Mouse (Mus musculus) lung, embryonic 15.5 days (tissue): Measurements from ENCODE around the gene Marcksl1. TPM values are rescaled to one million over a fixed set of nuclear protein-coding genes. Genes with fewer than 3 reads are reported as not detected.
"Not testable (repeated sequence)": the region's sequence is repeated elsewhere in the genome, so short reads cannot be mapped to it uniquely, and the experiment has no call there.

ENCODE experiments used
- ATAC-seq: fragments of 200-750 bp; cut with Nextera tagmentation; 2 replicates; pipeline ENCODE4 v1.8.0; 2017; ENCODE audit warnings: moderate number of reproducible peaks, borderline replicate concordance; ENCODE audit not compliant: low FRiP score, low TSS enrichment; ENCODE audit errors: extremely low read depth
- H3K27ac ChIP-seq: fragments of 300-500 bp; sonication (generic); 2 replicates; pipeline ENCODE4 v1.5.1; 2015; ENCODE audit warnings: moderate library complexity, mild to moderate bottlenecking, inconsistent platforms
- H3K27me3 ChIP-seq: fragments of 300-500 bp; sonication (generic); 2 replicates; pipeline ENCODE4 v1.6.1; 2015; ENCODE audit warnings: inconsistent platforms
- H3K36me3 ChIP-seq: fragments of 300-500 bp; sonication (generic); 2 replicates; pipeline ENCODE4 v1.6.1; 2015; ENCODE audit warnings: inconsistent platforms
- H3K4me1 ChIP-seq: fragments of 300-500 bp; sonication (generic); 2 replicates; pipeline ENCODE4 v1.6.1; 2015; ENCODE audit warnings: inconsistent platforms
- H3K4me2 ChIP-seq: fragments of 300-500 bp; sonication (generic); 2 replicates; pipeline ENCODE4 v1.6.1; 2015; ENCODE audit warnings: inconsistent platforms, mild to moderate bottlenecking, moderate library complexity
- H3K4me3 ChIP-seq: fragments of 300-500 bp; sonication (generic); 2 replicates; pipeline ENCODE4 v1.5.1; 2015; ENCODE audit warnings: mild to moderate bottlenecking, inconsistent platforms
- H3K9ac ChIP-seq: fragments of 300-500 bp; sonication (generic); 2 replicates; pipeline ENCODE4 v1.6.1; 2015; ENCODE audit warnings: inconsistent platforms
- H3K9me3 ChIP-seq: fragments of 300-500 bp; sonication (generic); 2 replicates; pipeline ENCODE4 v1.6.1; 2016; ENCODE audit warnings: inconsistent platforms
- WGBS: fragments of 180-500 bp; shearing (Covaris S2); methylation state at CpG from one replicate; pipeline ENCODE4 v1.1.7; 2015; 5-methylcytosine and 5-hydroxymethylcytosine counted together
- polyA plus RNA-seq: library from polyadenylated mRNA; unstranded; fragments of >200 nt; fragmentation: Nextera tagmentation; extraction: Ambion mirVana; gene quantifications from 2 replicates; pipeline ENCODE4 v1.2.1, GENCODE M21; 2015

The Marcksl1 gene
- polyA plus RNA-seq, 1 experiment from 2014 or later: 748 TPM

GRCm38 (mm10) chr4:129513891-129514290 is 510 bp downstream of the Marcksl1 start:
- peak overlapping the region; percentile 95 for H3K27ac ChIP-seq
- peak overlapping the region; percentile 95 for H3K4me3 ChIP-seq
- ATAC-seq: peak; percentile 17
- peak overlapping the region; percentile 80 for H3K4me2 ChIP-seq
- peaks cover 31% of the 10 kb centered on the region for H3K36me3 ChIP-seq
- peak overlapping the region; percentile 99 for H3K9ac ChIP-seq
- H3K4me1 ChIP-seq: peaks cover 58% of the 10 kb centered on the region
- no peaks in the 10 kb centered on the region for H3K27me3 ChIP-seq
- H3K9me3 ChIP-seq: no peaks in the 10 kb centered on the region
- WGBS: 1% methylated on average over 37 of the region's 57 CpGs

DNA sequence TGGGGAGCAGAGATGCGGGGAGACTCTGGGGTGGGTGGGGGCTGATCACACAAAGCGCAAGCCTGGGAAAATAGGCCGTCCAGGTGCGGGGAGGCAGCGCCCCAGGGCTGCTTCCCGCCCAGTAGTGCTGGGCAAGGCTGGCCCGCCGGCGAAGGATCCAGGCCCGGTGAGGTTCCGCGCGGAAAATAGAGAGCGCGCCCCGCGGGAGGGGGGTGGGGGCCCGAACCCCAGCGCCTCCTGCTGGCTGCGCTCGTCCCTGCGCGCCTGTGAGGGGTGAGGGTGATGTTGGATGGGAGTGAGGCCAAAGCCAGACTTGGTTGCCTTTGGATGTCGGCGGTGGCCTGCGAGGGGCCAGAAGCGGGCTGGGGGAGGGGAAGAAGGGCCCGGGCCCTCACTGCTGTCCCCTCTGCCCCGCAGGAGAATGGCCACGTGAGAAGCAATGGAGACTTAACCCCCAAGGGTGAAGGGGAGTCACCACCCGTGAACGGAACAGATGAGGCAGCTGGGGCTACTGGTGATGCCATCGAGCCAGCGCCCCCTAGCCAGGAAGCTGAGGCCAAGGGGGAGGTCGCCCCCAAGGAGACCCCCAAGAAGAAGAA is 1.0 kb downstream of the Marcksl1 start:
- Histone ChIP-seq H3K4me2 (peak overlapping the region; percentile 80), H3K9me3 (no peaks in the 10 kb centered on the region), H3K9ac (peak overlapping the region; percentile 99), H3K27ac (peak overlapping the region; percentile 95), H3K36me3 (peaks cover 31% of the 10 kb centered on the region), H3K4me3 (peak overlapping the region; percentile 95), H3K27me3 (no peaks in the 10 kb centered on the region), H3K4me1 (peaks cover 53% of the 10 kb centered on the region)
- ATAC-seq: peak; percentile 50
- 0% methylated on average over 35 of the region's 35 CpGs for WGBS

DNA sequence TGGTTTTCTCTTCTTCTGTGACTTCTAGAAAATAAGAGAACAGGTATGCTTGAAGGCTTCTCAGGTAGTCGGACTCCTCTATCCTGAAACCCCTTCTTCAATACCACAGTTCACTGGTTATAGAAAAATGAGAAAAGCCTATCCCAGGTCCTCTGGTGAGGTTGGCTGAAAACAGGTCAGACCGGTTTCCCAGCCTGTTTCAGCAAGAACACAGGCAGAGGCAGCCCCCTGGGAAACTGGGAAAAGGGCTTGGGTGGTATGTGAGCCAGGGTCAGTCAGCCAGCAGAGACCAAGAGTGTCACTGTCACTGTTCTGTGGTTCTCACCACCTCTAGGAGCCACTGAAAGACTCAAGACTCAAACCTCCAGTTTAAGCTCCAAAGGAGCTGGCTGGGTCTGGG is 3.5 kb downstream of the Marcksl1 start:
- H3K9ac ChIP-seq: no peak overlapping the region

DNA sequence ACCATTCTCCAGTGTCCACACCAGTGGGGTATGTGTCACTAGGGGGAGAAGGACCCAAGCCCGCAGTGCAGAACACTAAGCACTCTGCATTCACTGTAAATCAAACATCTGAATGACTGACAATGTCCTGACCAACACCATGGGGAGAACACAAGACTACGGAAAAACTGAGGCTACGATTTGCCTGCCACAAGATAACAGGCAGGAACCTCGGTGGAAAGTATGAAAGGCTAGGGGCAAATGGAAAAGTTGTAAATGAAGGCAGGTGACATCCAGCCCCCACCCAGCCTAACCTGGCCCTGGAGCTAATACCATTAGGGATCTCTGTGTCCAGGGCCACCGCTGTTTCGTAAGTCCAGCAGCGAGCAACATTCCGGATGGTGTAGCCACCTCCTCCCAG is 5.1 kb downstream of the Marcksl1 start:
- peaks cover 25% of the 10 kb centered on the region for H3K4me1 ChIP-seq
- H3K4me3 ChIP-seq: no peak overlapping the region
- 85% methylated on average over 8 of the region's 8 CpGs for WGBS
- H3K9me3 ChIP-seq: no peaks in the 10 kb centered on the region
- no peak for ATAC-seq
- H3K27me3 ChIP-seq: no peaks in the 10 kb centered on the region
- no peak overlapping the region for H3K27ac ChIP-seq
- H3K4me2 ChIP-seq: no peak overlapping the region
- H3K9ac ChIP-seq: no peak overlapping the region
- H3K36me3 ChIP-seq: peaks cover 68% of the 10 kb centered on the region

More for the DNA sequence above, 3.5 kb downstream of the Marcksl1 start:
- Histone ChIP-seq H3K4me1 (peaks cover 33% of the 10 kb centered on the region), H3K4me3 (no peak overlapping the region), H3K27me3 (no peaks in the 10 kb centered on the region), H3K4me2 (peak overlapping the region; percentile 23; the same call in 1 of the 2 replicates), H3K9me3 (no peaks in the 10 kb centered on the region), H3K27ac (peak overlapping the region; percentile 79), H3K36me3 (peaks cover 53% of the 10 kb centered on the region)
- WGBS: 27% methylated on average over 2 of the region's 2 CpGs
- no peak for ATAC-seq

- no peak overlapping the region for H3K9ac ChIP-seq
- no peak for ATAC-seq
These were observed 12.0 kb downstream of the Marcksl1 start for GRCm38 (mm10) chr4:129525338-129525737.

GRCm38 (mm10) chr4:129525889-129526288 is 12.5 kb downstream of the Marcksl1 start:
- 82% methylated on average over 3 of the region's 3 CpGs for WGBS

More at GRCm38 (mm10) chr4:129525338-129525737, 12.0 kb downstream of the Marcksl1 start:
- no peaks in the 10 kb centered on the region for H3K27me3 ChIP-seq
- H3K4me1 ChIP-seq: no peaks in the 10 kb centered on the region
- H3K27ac ChIP-seq: no peak overlapping the region
- H3K4me3 ChIP-seq: no peak overlapping the region
- 91% methylated on average over 5 of the region's 5 CpGs for WGBS
- no peak overlapping the region for H3K4me2 ChIP-seq
- H3K36me3 ChIP-seq: peaks cover 85% of the 10 kb centered on the region
- no peaks in the 10 kb centered on the region for H3K9me3 ChIP-seq

DNA sequence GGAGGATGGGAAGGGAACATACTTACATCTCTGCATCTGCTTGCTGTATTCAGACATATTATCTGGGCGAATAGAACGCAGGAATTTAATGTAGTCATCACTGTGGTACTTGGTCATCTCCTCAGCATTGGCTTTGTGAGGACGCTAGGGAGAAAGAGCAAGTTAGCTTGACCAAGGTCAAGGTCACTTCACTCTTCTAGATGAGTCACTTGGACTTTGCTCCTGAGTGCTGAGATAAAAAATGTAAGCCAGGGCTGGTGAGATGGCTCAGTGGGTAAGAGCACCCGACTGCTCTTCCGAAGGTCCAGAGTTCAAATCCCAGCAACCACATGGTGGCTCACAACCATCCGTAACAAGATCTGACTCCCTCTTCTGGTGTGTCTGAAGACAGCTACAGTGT is 15.5 kb downstream of the Marcksl1 start:
- not testable (repeated sequence) for H3K4me1 ChIP-seq, H3K9me3 ChIP-seq, H3K4me2 ChIP-seq, H3K4me3 ChIP-seq, H3K27me3 ChIP-seq, H3K9ac ChIP-seq, H3K27ac ChIP-seq, ATAC-seq
- H3K36me3 ChIP-seq: peaks cover 77% of the 10 kb centered on the region
- 93% methylated on average over 6 of the region's 6 CpGs for WGBS

More at GRCm38 (mm10) chr4:129525889-129526288, 12.5 kb downstream of the Marcksl1 start:
- no peak overlapping the region for H3K4me2 ChIP-seq
- peaks cover 83% of the 10 kb centered on the region for H3K36me3 ChIP-seq
- ATAC-seq: no peak
- no peak overlapping the region for H3K9ac ChIP-seq
- no peaks in the 10 kb centered on the region for H3K9me3 ChIP-seq
- no peaks in the 10 kb centered on the region for H3K4me1 ChIP-seq
- no peak overlapping the region for H3K4me3 ChIP-seq
- no peak overlapping the region for H3K27ac ChIP-seq
- H3K27me3 ChIP-seq: no peaks in the 10 kb centered on the region

- Histone ChIP-seq H3K27ac (no peak overlapping the region), H3K36me3 (peaks cover 26% of the 10 kb centered on the region), H3K27me3 (no peaks in the 10 kb centered on the region), H3K4me1 (peaks cover 17% of the 10 kb centered on the region), H3K4me2 (no peak overlapping the region), H3K9me3 (no peaks in the 10 kb centered on the region), H3K4me3 (no peak overlapping the region), H3K9ac (no peak overlapping the region)
- no peak for ATAC-seq
- WGBS: 89% methylated on average over 6 of the region's 6 CpGs
These were observed 26.6 kb downstream of the Marcksl1 start for GRCm38 (mm10) chr4:129540012-129540411.

GRCm38 (mm10) chr4:129541868-129542591 is 28.6 kb downstream of the Marcksl1 start:
- H3K27me3 ChIP-seq: no peaks in the 10 kb centered on the region
- WGBS: under 1% methylated on average over 30 of the region's 30 CpGs
- no peak for ATAC-seq

DNA sequence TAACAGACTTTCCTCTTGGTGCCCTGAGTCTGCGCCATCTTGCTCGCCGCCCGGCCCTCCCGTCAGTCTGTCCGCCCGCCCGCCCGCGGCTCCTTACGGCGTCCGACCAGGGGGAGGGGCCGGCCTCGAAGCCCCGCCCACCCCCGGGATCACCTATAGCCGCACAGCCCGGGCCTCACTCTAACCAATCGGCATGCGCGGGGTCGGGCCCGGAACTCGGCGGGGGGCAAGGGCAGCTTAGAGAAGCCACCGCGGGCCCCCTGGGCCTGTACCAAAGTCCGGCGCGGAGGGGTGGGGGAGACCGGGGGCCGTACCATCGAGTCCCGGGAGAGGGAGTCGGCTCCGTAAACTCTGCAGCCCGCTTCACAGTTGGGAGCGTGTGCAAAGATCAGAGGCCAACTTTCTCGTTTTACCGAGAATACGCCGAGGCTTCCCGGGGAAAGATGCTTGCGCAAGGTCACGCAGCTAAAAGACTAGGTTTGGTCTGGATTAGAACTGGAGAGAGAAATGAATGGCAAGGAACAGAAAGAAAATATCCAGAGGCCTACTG is 29.3 kb downstream of the Marcksl1 start, which contains the start of gene Hdac1:
Hdac1 (minus strand) TSS at position 122 of the 550 bp plus-strand sequence.
- peak within 1 kb of the TSS; percentile 96 for H3K4me3 ChIP-seq
- no peaks in the 10 kb centered on the region for H3K9me3 ChIP-seq
- WGBS: under 1% methylated on average over 34 of the region's 46 CpGs
- peak within 1 kb of the TSS; percentile 78 for H3K4me2 ChIP-seq
- peaks cover 12% of the 10 kb centered on the region for H3K36me3 ChIP-seq
- no peaks in the 10 kb centered on the region for H3K27me3 ChIP-seq
- peak within 1 kb of the TSS; percentile 91 for H3K9ac ChIP-seq
- ATAC-seq: peak; percentile 100
- H3K27ac ChIP-seq: peak within 1 kb of the TSS; percentile 79
- peaks cover 17% of the 10 kb centered on the region for H3K4me1 ChIP-seq

More at GRCm38 (mm10) chr4:129541868-129542591, 28.6 kb downstream of the Marcksl1 start:
- Histone ChIP-seq H3K4me1 (peaks cover 17% of the 10 kb centered on the region), H3K9me3 (no peaks in the 10 kb centered on the region), H3K36me3 (peaks cover 14% of the 10 kb centered on the region), H3K9ac (peak overlapping the region; percentile 91), H3K4me2 (peak overlapping the region; percentile 78), H3K4me3 (peak overlapping the region; percentile 96), H3K27ac (peak overlapping the region; percentile 79)

DNA sequence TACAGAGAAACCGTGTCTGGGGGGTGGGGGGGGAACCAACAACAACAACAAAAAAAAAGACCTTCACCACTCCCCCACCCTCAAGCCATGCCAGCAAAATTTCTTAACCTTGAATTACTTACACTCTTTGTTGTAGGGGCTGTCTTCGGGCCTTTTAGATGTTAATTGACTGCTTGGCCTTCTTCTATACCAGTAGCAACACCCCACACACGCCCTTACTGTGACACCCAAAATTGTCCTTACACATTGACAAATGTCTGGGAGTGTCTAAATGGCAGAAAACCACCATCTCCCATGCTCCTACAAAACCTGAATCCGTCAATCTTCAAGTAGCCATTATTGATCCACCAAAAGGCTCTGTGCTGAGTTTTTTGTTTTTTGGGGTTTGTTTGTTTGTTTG is 30.7 kb downstream of the Marcksl1 start:
- no peak overlapping the region for H3K9ac ChIP-seq
- no peak overlapping the region for H3K4me3 ChIP-seq
- H3K27ac ChIP-seq: no peak overlapping the region
- H3K27me3 ChIP-seq: no peaks in the 10 kb centered on the region
- no peak overlapping the region for H3K4me2 ChIP-seq
- H3K9me3 ChIP-seq: no peaks in the 10 kb centered on the region
- peaks cover 17% of the 10 kb centered on the region for H3K4me1 ChIP-seq
- no peak for ATAC-seq
- H3K36me3 ChIP-seq: no peaks in the 10 kb centered on the region
- 87% methylated on average over 4 of the region's 4 CpGs for WGBS

GRCm38 (mm10) chr4:129547631-129548030 is 34.2 kb downstream of the Marcksl1 start:
- H3K27ac ChIP-seq, ATAC-seq, H3K9me3 ChIP-seq, H3K36me3 ChIP-seq, H3K9ac ChIP-seq, H3K4me1 ChIP-seq, H3K4me2 ChIP-seq, H3K4me3 ChIP-seq, H3K27me3 ChIP-seq: not testable (repeated sequence)
- WGBS: 88% methylated on average over 4 of the region's 4 CpGs
